ENCODE assay signal across 20 mouse cellular contexts in genomic region chr5:121909226-121909985, GRCm38 (mm10).
A peak's percentile ranks its signal among the peaks of the same experiment; 100 is the strongest.
DNase-seq lines count a peak whose midpoint lies in the region; ATAC-seq lines count a peak whose summit lies in the region.
"Had no signal": no experiment of that assay in that cellular context is flagged by ENCODE, and none has a peak within 500 bp of the region (broad histone marks: within the 10 kb centered on the region; RNA-seq: fewer than 3 reads in every experiment).

No protein-coding gene starts in this region.

- ATAC-seq in forebrain, embryonic 13.5 days = no peak
- ATAC-seq in forebrain, embryonic 11.5 days (replicated peaks; ENCODE audit: low FRiP score) = no peak
- ATAC-seq in midbrain, embryonic 13.5 days = no peak
- no peak for ATAC-seq in midbrain, embryonic 16.5 days
- no peak for ATAC-seq in hindbrain, embryonic 15.5 days (ENCODE audit: low FRiP score, low read depth)
- 0 out of 2 replicates have a peak, but pooled peaks have one; percentile 30 for ATAC-seq in neural tube, embryonic 15.5 days (ENCODE audit: low FRiP score)
- ATAC-seq: inflammation-experienced regulatory T-cells, adult 6 months; liver, postnatal 0 days had no signal

- 67% methylated on average over 21 of the region's 21 CpGs for WGBS in forebrain, embryonic 13.5 days
- WGBS in forebrain, embryonic 11.5 days = 83% methylated on average over 21 of the region's 21 CpGs
- 79% methylated on average over 21 of the region's 21 CpGs for WGBS in midbrain, embryonic 13.5 days
- 73% methylated on average over 21 of the region's 21 CpGs for WGBS in midbrain, embryonic 16.5 days
- 62% methylated on average over 21 of the region's 21 CpGs for WGBS in hindbrain, embryonic 15.5 days
- 51% methylated on average over 21 of the region's 21 CpGs for WGBS in neural tube, embryonic 15.5 days

- peaks cover 14% of the 10 kb centered on the region for H3K4me1 ChIP-seq in forebrain, embryonic 13.5 days
- no peaks in the 10 kb centered on the region; the same call in 1 of the 2 replicates for H3K4me1 ChIP-seq in forebrain, embryonic 11.5 days (replicated peaks; ENCODE audit: control insufficient read depth, insufficient read depth, low read length)
- peaks cover 8% of the 10 kb centered on the region for H3K4me1 ChIP-seq in midbrain, embryonic 13.5 days (replicated peaks)
- H3K4me1 ChIP-seq in midbrain, embryonic 16.5 days (ENCODE audit: control insufficient read depth, insufficient read depth, low read length) = peaks cover 2% of the 10 kb centered on the region; the same call in 1 of the 2 replicates
- peaks cover 15% of the 10 kb centered on the region for H3K4me1 ChIP-seq in hindbrain, embryonic 15.5 days (replicated peaks)
- peaks cover 9% of the 10 kb centered on the region; the same call in 1 of the 2 replicates for H3K4me1 ChIP-seq in neural tube, embryonic 15.5 days
- H3K4me1 ChIP-seq: embryonic facial prominence, embryonic 12.5 days; megakaryocyte, embryonic 14.5 days had no signal

- no peaks in the 10 kb centered on the region for H3K9me3 ChIP-seq in forebrain, embryonic 13.5 days (replicated peaks)
- H3K9me3 ChIP-seq in forebrain, embryonic 11.5 days (ENCODE audit: control insufficient read depth, low read length) = no peaks in the 10 kb centered on the region
- H3K9me3 ChIP-seq in midbrain, embryonic 13.5 days = no peaks in the 10 kb centered on the region
- H3K9me3 ChIP-seq in midbrain, embryonic 16.5 days (replicated peaks; ENCODE audit: control insufficient read depth, low read length, poor library complexity, severe bottlenecking) = no peaks in the 10 kb centered on the region
- H3K9me3 ChIP-seq in hindbrain, embryonic 15.5 days = no peaks in the 10 kb centered on the region
- H3K9me3 ChIP-seq in neural tube, embryonic 15.5 days (replicated peaks) = no peaks in the 10 kb centered on the region
- H3K9me3 ChIP-seq: embryonic facial prominence, embryonic 12.5 days; heart, embryonic 10.5 days; megakaryocyte, embryonic 14.5 days had no signal

- no peak overlapping the region for H3K4me2 ChIP-seq in forebrain, embryonic 13.5 days
- no peak overlapping the region for H3K4me2 ChIP-seq in forebrain, embryonic 11.5 days (ENCODE audit: low read depth, low read length, severe bottlenecking)
- H3K4me2 ChIP-seq in midbrain, embryonic 13.5 days (replicated peaks) = no peak overlapping the region
- no peak overlapping the region for H3K4me2 ChIP-seq in midbrain, embryonic 16.5 days (ENCODE audit: low read length)
- H3K4me2 ChIP-seq in hindbrain, embryonic 15.5 days = no peak overlapping the region
- H3K4me2 ChIP-seq in neural tube, embryonic 15.5 days = no peak overlapping the region
- H3K4me2 ChIP-seq: embryonic facial prominence, embryonic 12.5 days had no signal

- H3K27me3 ChIP-seq in forebrain, embryonic 13.5 days = no peaks in the 10 kb centered on the region
- no peaks in the 10 kb centered on the region for H3K27me3 ChIP-seq in forebrain, embryonic 11.5 days (ENCODE audit: control insufficient read depth, insufficient read depth, low read length)
- H3K27me3 ChIP-seq in midbrain, embryonic 13.5 days = no peaks in the 10 kb centered on the region
- H3K27me3 ChIP-seq in midbrain, embryonic 16.5 days (ENCODE audit: control insufficient read depth, insufficient read depth, low read depth, low read length) = no peaks in the 10 kb centered on the region
- no peaks in the 10 kb centered on the region for H3K27me3 ChIP-seq in hindbrain, embryonic 15.5 days
- peaks cover 6% of the 10 kb centered on the region; the same call in 1 of the 2 replicates for H3K27me3 ChIP-seq in neural tube, embryonic 15.5 days (replicated peaks)
- H3K27me3 ChIP-seq: embryonic facial prominence, embryonic 12.5 days had no signal

- no peaks in the 10 kb centered on the region for H3K36me3 ChIP-seq in forebrain, embryonic 13.5 days (ENCODE audit: poor library complexity, severe bottlenecking)
- H3K36me3 ChIP-seq in forebrain, embryonic 11.5 days (ENCODE audit: control insufficient read depth, insufficient read depth, low read length) = no peaks in the 10 kb centered on the region
- no peaks in the 10 kb centered on the region; the same call in 1 of the 2 replicates for H3K36me3 ChIP-seq in midbrain, embryonic 13.5 days
- no peaks in the 10 kb centered on the region for H3K36me3 ChIP-seq in midbrain, embryonic 16.5 days (ENCODE audit: control insufficient read depth, insufficient read depth, low read length)
- H3K36me3 ChIP-seq in hindbrain, embryonic 15.5 days = no peaks in the 10 kb centered on the region
- H3K36me3 ChIP-seq in neural tube, embryonic 15.5 days = no peaks in the 10 kb centered on the region
- H3K36me3 ChIP-seq: embryonic facial prominence, embryonic 12.5 days; heart, embryonic 10.5 days had no signal

- H3K27ac ChIP-seq in forebrain, embryonic 13.5 days = peak overlapping the region; percentile 1; the same call in 1 of the 2 replicates
- no peak overlapping the region for H3K27ac ChIP-seq in forebrain, embryonic 11.5 days (ENCODE audit: low read depth, low read length)
- H3K27ac ChIP-seq in midbrain, embryonic 13.5 days = peak overlapping the region; percentile 63
- H3K27ac ChIP-seq in midbrain, embryonic 16.5 days (ENCODE audit: low read length) = no peak overlapping the region
- H3K27ac ChIP-seq in hindbrain, embryonic 15.5 days (replicated peaks) = peak overlapping the region; percentile 61
- 0 out of 2 replicates have a peak overlapping the region, but pooled peaks have one; percentile 11 for H3K27ac ChIP-seq in neural tube, embryonic 15.5 days (replicated peaks)
- H3K27ac ChIP-seq: embryonic facial prominence, embryonic 12.5 days; heart, embryonic 10.5 days had no signal

- DNase-seq in forebrain, embryonic 11.5 days (ENCODE audit: low spot score) = no peak
- no peak for DNase-seq in layer of hippocampus, postnatal 25 days (ENCODE audit: extremely low spot score in 1 of 2, low spot score in 1 of 2)
- DNase-seq: cerebellum, adult 9-10 months; gastrocnemius, postnatal 25 days; heart, postnatal 10 days; kidney, adult 8-10 months; kidney, postnatal 4 days; liver; liver, postnatal 0 days; lung, postnatal 14 days; thymus, postnatal 36 days had no signal

- no peak overlapping the region for H3K4me3 ChIP-seq in forebrain, embryonic 13.5 days
- H3K4me3 ChIP-seq in forebrain, embryonic 11.5 days (ENCODE audit: low read depth, low read length) = no peak overlapping the region
- no peak overlapping the region for H3K4me3 ChIP-seq in midbrain, embryonic 13.5 days (replicated peaks)
- no peak overlapping the region for H3K4me3 ChIP-seq in midbrain, embryonic 16.5 days (ENCODE audit: low read depth, low read length)
- no peak overlapping the region for H3K4me3 ChIP-seq in hindbrain, embryonic 15.5 days
- H3K4me3 ChIP-seq in neural tube, embryonic 15.5 days (replicated peaks) = no peak overlapping the region
- H3K4me3 ChIP-seq: embryonic facial prominence, embryonic 12.5 days; heart, embryonic 10.5 days; megakaryocyte, embryonic 14.5 days had no signal

- H3K9ac ChIP-seq in forebrain, embryonic 13.5 days = no peak overlapping the region; the same call in 1 of the 2 replicates
- no peak overlapping the region for H3K9ac ChIP-seq in forebrain, embryonic 11.5 days (ENCODE audit: low read length)
- H3K9ac ChIP-seq in midbrain, embryonic 13.5 days (replicated peaks) = no peak overlapping the region
- no peak overlapping the region for H3K9ac ChIP-seq in midbrain, embryonic 16.5 days (ENCODE audit: low read depth, low read length)
- no peak overlapping the region for H3K9ac ChIP-seq in hindbrain, embryonic 15.5 days
- no peak overlapping the region for H3K9ac ChIP-seq in neural tube, embryonic 15.5 days (replicated peaks)
- H3K9ac ChIP-seq: embryonic facial prominence, embryonic 12.5 days; liver, postnatal 0 days had no signal

Comparison
In these comparisons a context has a peak if more than half of its experiments do, and no peak if none do; other contexts are left out.
1. H3K27ac ChIP-seq: peak in forebrain, embryonic 13.5 days (single experiment), midbrain, embryonic 13.5 days (single experiment), hindbrain, embryonic 15.5 days (single experiment) and neural tube, embryonic 15.5 days (single experiment); none in forebrain, embryonic 11.5 days (single experiment) and midbrain, embryonic 16.5 days (single experiment).